Mouse (Mus musculus) adrenal gland, postnatal 10 days (tissue): ENCODE measurements around the gene Nup107. TPM values are rescaled to one million over a fixed set of nuclear protein-coding genes. Genes with fewer than 3 reads are reported as not detected.
"Not testable (repeated sequence)": the region's sequence is repeated elsewhere in the genome, so short reads cannot be mapped to it uniquely, and the experiment has no call there.

ENCODE experiments used
- DNase-seq: peaks from one replicate; pipeline ENCODE4 v3.0.0; 2021; ENCODE audit warnings: mixed read lengths
- total RNA-seq, 2 experiments: library from RNA; stranded (reverse); gene quantifications; 2 replicates each; pipeline ENCODE4 v1.2.3; 2021

Gene Nup107
- total RNA-seq, 2 experiments from 2014 or later: 14.4 to 16.8 TPM

DNA sequence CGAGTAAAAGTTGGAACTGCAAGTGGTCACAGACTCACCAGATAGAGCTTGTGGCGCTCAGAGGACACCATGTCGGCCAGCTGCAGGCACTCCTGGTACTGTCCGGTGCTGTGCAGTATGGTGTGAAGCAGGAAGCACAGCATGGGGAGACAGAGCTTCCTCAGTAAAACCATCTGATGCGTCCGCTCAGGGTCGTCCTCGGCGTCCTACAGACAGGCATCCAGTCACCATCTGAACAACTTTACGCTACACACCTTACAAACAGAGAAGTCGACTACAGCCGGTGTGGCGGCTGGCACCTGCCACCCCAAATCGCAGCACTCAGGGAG, 41.3 kb downstream of the Nup107 start:
- no peak for DNase-seq

DNA sequence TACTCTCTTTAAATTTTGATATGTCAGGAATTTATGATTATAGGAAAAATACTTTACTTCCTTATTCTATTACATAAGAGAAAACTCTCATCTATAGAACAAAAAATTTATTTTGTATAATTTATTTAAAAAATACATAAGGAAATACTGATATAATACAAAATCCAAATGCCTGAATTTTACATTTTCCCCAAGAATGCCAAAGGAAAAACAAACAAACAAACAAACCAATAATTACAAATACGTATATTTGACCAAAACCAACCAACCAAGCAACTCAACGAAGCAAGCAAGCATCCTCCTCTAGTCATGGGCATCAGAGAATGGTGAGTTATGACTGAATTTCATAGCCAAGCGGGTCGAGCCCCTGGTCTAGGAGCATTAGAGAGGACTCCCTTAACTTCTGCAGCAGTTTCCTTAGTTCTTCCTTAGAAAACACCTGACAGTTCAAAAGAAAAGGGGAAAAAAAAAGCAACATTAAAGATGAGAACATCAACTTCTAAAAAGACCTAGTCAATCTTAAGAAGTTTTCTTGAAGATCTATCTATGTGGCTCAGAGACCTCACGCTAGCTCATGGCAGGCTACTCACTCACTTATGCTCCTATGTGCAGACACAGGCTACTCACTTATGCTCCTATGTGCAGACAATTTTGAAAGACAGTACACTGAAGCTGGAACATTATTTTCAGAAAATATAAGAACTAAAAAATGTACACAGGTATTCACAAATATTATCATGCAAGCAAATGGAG, 41.8 kb downstream of the Nup107 start:
- DNase-seq: no peak

DNA sequence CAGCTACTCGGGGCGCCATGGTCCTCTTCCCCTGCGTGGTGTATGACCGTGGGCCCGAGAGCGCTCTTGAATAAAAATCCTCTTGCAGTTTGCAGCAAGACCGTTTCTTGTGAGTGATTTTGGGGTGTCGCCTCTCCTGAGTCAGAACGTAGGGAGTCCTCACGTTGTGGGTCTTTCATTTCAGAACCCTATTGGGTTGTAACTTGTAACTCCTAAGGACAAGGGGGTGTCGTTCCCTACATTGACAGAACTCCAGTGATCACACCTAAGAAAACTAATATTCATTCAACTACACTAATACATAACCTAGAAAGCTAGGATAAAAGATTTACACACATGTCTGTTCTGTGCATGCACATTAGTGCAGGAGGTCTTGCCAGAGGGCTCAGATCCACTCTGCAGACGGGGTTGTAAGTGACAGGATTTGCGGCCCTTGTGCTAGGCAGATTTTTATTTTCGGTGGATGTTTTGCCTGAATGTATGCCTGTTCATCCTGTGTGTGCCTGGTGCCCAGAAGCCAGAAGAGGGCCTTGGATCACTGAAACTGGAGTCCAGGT, 42.6 kb downstream of the Nup107 start:
- no peak for DNase-seq

DNA sequence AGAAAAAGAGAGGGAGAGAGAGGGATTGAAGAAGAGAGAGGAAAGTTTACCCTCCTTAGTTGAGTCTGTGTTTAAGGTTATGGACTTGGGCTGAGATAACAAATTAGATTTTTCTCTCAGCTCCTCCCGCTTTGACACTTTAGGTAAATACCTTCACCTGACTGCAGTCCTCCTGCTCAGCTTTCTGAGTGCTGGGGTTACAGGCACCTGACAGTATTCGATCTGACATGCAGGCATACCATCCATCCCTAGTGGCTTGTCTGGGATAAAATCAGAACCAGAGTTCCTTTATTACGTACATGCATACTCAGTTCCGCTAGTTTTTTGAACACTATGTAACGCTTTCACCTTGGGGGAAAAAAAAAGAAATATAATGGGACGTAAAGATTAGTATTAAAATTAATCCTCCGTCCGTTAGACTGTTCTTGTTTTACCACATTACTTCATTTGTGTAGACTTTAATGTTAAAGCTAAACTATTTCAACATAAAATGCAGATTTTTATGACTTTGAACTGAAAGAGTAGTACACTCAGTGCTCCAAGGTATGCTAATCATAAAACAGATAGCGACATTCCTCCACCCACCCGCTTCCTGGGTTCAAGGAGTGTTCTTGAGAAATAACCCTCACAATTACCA, 43.3 kb downstream of the Nup107 start:
- no peak for DNase-seq

DNA sequence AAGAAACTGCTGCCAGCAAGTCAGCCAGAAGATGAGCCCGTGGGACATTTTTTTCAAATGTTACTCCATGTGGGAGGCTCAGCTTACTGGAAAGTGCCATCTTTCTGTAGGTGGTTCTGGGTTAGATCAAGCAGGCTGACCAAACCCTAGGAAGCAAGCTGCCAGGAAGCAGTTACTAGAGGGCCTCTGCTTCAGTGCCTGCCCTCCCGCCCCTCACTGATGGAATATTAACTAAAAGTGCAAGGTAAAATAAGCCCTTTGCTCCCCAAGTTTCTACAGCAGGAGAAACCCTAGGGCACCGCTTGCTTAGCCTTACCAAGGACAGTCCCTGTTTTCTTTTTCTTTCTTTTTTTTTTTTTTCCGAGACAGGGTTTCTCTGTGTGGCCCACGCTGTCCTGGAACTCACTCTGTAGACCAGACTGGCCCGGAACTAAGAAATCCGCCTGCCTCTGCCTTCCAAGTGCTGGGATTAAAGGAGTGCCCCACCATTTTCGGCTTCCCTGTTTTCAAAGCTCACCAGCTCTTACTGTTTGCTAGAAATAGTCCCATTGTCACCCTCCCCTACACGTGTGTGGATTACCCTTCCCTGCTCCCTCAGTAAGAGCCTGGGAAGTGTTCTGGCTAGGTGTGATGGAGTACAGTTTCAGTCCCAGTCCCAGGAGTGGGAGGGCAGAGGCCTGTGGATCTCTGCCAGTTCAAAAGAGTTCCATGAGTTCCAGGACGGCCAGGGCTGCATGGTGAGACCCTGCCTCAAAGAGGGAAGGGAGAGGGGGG, 44.0 kb downstream of the Nup107 start:
- DNase-seq: no peak

DNA sequence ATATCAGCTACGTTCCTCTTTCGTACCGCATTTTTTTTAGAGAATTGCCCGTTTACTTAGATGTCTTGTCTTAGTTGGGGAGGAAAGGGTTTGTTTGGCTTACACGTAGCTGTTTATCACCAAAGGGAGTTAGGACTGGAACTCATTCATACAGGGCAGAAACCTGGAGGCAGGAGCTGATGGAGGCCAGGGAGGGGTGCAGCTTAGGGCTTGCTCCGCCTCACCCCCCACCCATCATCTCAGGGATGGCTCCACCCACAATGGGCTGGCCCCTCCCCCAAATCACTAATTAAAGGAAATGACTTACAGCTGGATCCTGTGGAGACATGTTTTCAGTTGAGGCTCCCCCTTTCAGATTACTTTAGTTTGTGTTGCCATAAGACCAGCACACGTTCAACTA, 44.8 kb downstream of the Nup107 start:
- DNase-seq: no peak

DNA sequence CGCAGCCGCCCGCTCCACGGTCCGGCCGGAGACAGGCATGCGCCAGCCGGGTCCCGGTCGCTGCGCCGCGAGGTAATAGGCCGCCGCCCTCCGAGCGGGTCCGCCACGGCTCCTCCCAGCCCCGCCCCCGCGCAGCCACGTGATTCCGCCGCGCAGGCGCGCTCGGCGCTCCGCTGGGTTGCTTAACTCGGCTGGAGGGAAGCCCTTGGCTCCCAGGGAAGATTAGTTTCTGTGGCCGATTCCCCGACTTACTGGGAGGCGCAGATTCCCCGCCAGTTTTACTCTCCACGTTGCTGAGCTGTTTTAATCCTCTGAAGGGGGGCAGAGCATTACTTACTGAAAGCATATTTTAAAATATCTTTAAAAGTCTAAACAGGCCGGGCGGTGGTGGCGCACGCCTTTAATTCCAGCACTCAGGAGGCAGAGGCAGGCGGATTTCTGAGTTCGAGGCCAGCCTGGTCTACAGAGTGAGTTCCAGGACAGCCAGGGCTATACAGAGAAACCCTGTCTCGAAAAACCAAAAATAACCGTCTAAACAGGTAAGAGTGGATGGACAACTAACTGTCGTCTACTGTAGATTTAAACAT, 46.1 kb downstream of the Nup107 start, which contains the start of gene Slc35e3:
TSS of gene Slc35e3 (minus strand) at position 69 of the 587 bp plus-strand sequence.
- DNase-seq: peak; percentile 99

DNA sequence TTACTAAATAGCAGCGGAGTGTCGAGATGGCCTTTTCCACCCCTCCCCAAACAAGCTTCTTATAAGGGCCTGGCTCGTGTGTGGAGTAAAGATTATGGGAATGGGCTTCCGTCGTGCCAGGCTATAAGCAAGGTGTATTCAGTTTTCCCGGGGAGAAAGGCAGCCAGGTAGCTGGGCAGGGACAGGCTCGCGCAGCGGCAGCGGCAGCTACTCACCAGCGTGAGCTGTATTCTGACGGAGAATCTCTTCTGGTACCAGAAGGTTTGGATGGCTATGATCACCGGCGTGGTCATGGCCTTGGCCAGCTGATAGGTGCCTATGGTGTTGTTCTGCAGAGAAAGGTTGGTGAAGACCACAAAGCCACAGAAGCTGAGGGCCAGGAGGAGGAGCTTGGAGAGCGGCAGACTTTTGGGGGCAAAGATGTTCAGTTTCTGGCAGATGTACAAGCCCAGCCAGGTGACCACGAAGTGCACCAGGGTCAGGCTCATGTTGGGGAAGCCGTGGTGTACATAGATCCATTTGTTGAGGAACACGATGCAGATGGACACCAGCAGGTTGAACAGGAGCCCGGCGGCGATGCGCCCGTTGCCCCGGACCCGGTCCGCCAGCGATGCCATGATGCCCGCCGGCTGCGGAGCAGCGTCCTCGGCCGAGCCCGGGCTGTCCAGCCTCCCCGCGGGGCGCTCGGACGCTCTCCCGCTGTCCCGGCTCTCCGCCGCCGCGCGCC, 46.8 kb downstream of the Nup107 start:
- DNase-seq: peak; percentile 33

GRCm38 (mm10) chr10:117743917-117744316, 48.6 kb downstream of the Nup107 start:
- no peak for DNase-seq

GRCm38 (mm10) chr10:117743182-117743581, 49.3 kb downstream of the Nup107 start:
- DNase-seq: no peak

DNA sequence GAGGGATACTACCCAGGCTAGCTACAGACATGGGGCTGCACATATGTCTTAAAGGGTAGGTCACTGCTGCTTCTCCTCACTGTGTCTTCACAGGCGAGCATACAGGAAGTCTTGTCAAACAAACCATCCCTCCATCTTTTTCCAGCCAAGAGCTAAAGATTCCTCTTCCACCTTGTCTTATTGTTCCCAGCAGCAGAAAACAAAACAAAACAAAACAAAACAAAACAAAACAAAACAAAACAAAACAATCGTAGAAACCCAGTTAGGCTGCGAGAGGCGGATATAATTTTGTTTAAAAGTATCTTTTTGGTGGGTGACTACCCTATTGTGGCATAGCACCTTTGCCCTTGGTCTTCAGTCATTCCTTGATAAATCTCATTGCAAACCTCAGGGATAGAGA, 49.9 kb downstream of the Nup107 start:
- no peak for DNase-seq

DNA sequence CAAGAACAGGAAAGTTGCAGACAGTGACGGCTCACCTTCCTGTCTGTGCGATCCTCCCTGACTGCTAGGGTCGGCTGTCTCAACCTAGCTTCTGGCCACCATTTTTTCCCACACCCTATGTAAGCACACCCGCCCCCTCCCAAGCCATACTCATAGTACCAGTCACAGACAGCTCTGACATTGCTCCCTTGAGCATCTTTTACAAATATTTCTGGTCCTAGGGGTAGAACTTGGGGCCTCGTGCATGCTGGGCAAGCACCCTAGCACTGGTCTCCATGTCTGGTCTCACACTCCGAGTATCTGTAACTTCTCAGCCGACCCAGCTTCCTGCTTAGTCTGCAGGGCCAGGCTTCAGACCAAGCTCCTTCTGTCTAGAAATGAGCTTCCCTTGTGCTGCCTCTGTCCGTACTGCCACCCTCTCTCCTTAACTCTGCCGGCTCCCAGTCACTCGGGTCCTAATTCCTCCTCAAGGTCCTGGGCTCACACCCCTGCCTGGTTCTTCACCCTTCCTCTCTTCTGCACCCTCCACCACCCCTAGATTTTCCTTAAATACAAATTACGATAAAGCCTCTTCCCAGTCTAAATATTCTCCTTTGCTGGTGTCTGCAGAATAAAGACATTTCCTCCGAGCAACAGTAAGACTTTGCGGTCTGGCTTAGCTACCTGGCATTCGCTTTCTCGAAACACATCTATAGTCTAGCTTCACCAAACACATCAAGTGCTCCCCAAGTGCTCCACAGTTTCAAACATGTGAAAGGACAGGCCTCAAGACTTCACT, 50.6 kb downstream of the Nup107 start:
- no peak for DNase-seq

DNA sequence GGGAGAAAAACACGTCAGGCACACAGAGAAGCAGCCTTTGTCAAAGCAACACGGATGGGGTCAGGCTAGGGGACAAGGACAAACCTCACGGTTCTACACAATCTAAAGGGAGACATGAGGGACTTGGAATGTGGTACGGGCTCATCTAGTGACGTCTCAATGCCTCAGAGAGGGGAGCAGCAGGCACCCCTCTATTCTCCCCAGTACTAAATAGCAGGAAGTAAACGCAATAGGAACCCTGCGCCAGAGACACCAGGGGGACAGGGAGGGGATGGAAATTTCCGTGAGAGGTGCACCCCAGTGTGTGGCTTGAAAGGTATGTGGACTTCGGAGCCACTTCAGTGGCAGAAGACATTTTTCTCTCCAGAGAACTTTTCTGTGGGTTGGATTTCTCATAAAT, 51.6 kb downstream of the Nup107 start:
- no peak for DNase-seq

DNA sequence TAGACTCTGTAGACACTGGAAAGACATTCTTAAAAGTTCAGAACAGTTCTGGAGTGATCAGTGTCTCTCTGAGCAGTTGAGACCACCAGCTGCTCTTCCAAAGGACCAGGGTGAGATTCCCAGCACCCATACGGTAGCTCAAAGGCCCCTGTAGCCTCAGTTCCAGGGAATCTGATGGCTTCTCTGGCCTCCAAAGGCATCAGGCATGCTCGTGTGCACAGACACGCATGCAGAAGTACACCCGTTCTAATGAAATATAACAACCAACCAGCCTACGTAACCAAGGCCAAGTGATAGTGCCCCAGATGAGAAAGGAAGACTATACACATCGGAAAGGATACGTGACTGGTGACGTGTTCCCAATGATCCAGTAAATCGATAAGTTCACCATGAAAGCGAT, 52.3 kb downstream of the Nup107 start:
- DNase-seq: no peak

DNA sequence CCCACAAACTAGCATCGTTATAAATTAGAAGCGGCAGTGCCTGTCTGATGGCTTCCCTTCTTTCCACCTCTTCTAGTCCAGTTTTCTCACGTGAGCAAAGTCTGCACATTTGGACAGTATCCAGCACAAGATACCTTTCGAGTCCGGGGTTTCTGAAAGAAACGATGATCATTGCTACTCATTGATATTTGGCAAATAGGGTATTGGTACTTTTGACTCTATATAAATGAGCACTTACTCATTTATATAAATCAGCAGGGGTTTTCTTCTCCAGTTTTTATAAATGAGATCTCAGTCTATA, 52.9 kb downstream of the Nup107 start:
- DNase-seq: no peak

DNA sequence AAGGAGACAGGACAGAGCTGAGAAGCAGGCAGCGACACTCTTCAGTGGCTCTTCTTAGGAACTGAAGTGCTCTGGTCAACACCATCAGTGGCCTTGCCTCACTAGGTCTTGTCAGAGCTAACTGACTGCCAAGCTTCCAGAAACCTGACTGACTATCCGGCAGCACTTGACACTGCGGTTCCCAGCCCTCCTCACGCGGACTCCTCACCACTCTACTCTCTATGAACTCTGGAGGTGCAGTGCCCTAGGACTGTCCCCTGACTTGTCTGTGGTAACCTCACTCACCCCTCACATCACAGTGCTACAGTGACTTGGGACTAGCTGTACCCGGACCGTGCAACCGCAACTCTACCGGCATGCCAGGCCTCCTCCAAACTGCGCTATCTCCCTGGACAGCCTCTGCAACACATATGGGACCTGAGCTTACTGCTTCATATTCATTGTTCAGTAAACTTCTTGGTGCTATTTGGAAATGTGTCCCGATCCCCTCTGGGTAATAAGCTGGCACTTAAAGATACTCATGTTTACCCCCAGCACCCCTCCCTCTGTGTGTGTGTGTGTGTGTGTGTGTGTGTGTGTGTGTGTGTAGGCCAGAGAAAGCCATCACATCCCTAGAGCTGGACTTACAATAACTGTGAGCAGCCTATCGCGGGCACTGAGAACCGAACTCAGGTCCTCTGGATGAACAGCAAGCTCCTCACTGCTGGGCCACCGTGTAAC, 53.4 kb downstream of the Nup107 start:
- DNase-seq: no peak

DNA sequence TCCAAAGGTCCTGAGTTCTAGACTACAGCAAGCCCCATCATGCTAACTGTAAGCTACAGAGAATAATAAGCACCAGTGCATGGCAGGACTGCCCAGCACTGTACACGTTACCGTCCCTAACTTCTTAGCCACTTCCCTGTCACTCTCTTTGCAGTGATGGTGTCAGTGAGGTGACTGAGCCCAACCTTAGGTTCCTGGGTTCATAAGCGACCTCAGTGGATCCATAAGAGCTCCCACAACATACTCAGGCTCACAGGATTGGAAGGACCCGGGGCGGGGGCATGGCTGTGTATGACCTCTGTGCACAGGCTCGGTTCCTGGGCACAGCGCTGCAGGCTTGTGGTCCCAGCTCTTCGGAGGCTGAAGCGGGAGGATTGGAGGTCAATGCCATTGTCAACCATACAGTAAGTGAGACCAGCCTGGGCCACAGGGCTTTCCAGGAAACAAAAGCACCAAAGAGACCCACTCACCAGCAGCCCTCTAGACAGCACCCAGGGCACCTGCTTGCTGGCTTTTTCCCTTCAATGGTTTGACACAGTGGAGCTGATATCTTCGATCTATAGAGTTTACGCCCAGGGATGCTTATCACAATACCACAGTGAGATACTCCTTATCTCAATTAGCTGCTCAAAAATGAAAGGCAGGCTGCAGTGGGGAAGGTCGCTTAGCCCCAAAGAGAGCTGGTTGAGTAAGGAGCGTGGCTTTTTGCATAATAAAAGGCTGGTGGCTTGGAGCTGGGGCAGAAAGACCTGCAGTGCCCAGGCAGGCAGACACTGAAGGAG, 54.2 kb downstream of the Nup107 start:
- DNase-seq: no peak

- DNase-seq: not testable (repeated sequence)
These were observed 55.0 kb downstream of the Nup107 start for GRCm38 (mm10) chr10:117737498-117737897.

DNA sequence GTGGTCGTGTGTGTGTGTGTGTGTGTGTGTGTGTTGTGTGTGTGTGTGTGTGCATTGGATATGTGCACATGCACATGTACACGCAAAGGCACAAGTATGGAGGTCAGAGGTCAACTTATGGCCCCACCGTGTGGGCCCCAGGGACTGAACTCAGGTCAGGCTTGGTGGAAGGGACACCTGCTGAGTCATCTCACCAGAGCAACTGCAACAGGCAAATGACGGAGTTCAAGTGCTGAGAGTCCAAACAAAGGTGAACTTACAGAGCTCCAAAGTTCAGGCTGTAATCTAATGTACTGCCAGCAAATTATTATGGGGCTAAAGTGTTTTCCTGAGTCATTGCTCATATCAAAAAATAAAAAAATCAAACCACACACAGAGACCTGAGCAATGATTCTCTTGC, 55.4 kb downstream of the Nup107 start:
- DNase-seq: no peak

DNA sequence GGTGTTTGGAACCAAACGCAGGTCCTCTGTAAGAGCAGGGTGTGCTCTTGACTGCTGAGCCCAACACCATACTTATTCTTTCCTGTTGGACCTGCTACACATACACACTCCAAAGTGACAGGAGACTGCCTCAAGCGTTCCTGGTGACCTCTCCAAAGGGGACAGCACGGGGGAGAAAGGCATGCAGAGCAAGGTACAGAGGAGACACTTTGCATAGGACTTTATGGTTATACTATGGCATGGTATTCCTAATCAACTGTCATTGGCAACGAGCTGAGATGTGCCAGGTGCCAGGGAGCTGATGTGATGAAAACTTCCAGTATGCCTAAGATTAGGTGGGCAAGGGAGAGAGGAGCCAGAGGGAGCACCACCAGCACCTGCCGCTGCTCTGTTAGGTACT, 55.9 kb downstream of the Nup107 start:
- no peak for DNase-seq
